Mouse (Mus musculus): ENCODE results near the gene 0610037L13Rik.

The 0610037L13Rik gene

GRCm38 (mm10) chr4:107920336-107920735 lies 30.7 kb downstream of the 0610037L13Rik start:
- no peak for DNase-seq (ENCODE audit: low read depth)

- DNase-seq (ENCODE audit: low read depth) = no peak
These were observed 31.6 kb downstream of the 0610037L13Rik start for GRCm38 (mm10) chr4:107921152-107921695.

GRCm38 (mm10) chr4:107921952-107922351 lies 32.3 kb downstream of the 0610037L13Rik start:
- no peak for DNase-seq (ENCODE audit: low read depth)

- peak; percentile 92 for DNase-seq (ENCODE audit: low read depth)
These were observed 33.7 kb downstream of the 0610037L13Rik start, which contains the start of gene Cpt2 for GRCm38 (mm10) chr4:107923145-107923802. Cpt2 (minus strand) TSS chr4:107923610.

- DNase-seq (ENCODE audit: low read depth) = no peak
These were observed 34.2 kb downstream of the 0610037L13Rik start for GRCm38 (mm10) chr4:107923803-107924194.

GRCm38 (mm10) chr4:107928269-107928668 lies 38.7 kb downstream of the 0610037L13Rik start:
- no peak for DNase-seq (ENCODE audit: low read depth)

GRCm38 (mm10) chr4:107928726-107929125 lies 39.1 kb downstream of the 0610037L13Rik start:
- no peak for DNase-seq (ENCODE audit: low read depth)

- no peak for DNase-seq (ENCODE audit: low read depth)
These were observed 41.8 kb downstream of the 0610037L13Rik start for GRCm38 (mm10) chr4:107931453-107931852.

GRCm38 (mm10) chr4:107933239-107933638 lies 43.6 kb downstream of the 0610037L13Rik start:
- no peak for DNase-seq (ENCODE audit: low read depth)

- DNase-seq (ENCODE audit: low read depth) = no peak
These were observed 45.6 kb downstream of the 0610037L13Rik start for GRCm38 (mm10) chr4:107935254-107935653.

- no peak for DNase-seq (ENCODE audit: low read depth)
These were observed 47.7 kb downstream of the 0610037L13Rik start for GRCm38 (mm10) chr4:107937338-107937737.

- no peak for DNase-seq (ENCODE audit: low read depth)
These were observed 48.5 kb downstream of the 0610037L13Rik start for GRCm38 (mm10) chr4:107938124-107938523.

GRCm38 (mm10) chr4:107942741-107943140 lies 53.1 kb downstream of the 0610037L13Rik start:
- no peak for DNase-seq (ENCODE audit: low read depth)

GRCm38 (mm10) chr4:107944141-107944540 lies 54.5 kb downstream of the 0610037L13Rik start:
- DNase-seq (ENCODE audit: low read depth) = no peak
